Mouse (Mus musculus) heart, embryonic 12.5 days (tissue): Measurements from ENCODE around the gene Cntnap4. TPM values are rescaled to one million over a fixed set of nuclear protein-coding genes. Genes with fewer than 3 reads are reported as not detected.
"Not testable (repeated sequence)": the region's sequence is repeated elsewhere in the genome, so short reads cannot be mapped to it uniquely, and the experiment has no call there.

ENCODE experiments used
- ATAC-seq: fragments of 200-750 bp; cut with Nextera tagmentation; 2 replicates; pipeline ENCODE4 v1.8.0; 2017; ENCODE audit warnings: moderate TSS enrichment, moderate library complexity; ENCODE audit not compliant: insufficient number of reproducible peaks, low FRiP score
- H3K27ac ChIP-seq: fragments of 300-500 bp; sonication (generic); 2 replicates; pipeline ENCODE4 v1.5.1; 2016; ENCODE audit warnings: mild to moderate bottlenecking, moderate library complexity; ENCODE audit not compliant: poor library complexity, severe bottlenecking
- H3K27me3 ChIP-seq: fragments of 300-500 bp; sonication (generic); replicated peaks from 2 replicates; pipeline ENCODE4 v1.6.1; 2016; ENCODE audit warnings: mild to moderate bottlenecking, moderate library complexity
- H3K36me3 ChIP-seq: fragments of 300-500 bp; sonication (generic); 2 replicates; pipeline ENCODE4 v1.6.1; 2016; ENCODE audit warnings: mild to moderate bottlenecking, moderate library complexity
- H3K4me1 ChIP-seq: fragments of 300-500 bp; sonication (generic); replicated peaks from 2 replicates; pipeline ENCODE4 v1.6.1; 2016; ENCODE audit warnings: mild to moderate bottlenecking
- H3K4me2 ChIP-seq: fragments of 300-500 bp; sonication (generic); 2 replicates; pipeline ENCODE4 v1.6.1; 2016; ENCODE audit warnings: mild to moderate bottlenecking, moderate library complexity
- H3K4me3 ChIP-seq: fragments of 300-500 bp; sonication (generic); 2 replicates; pipeline ENCODE4 v1.5.1; 2016; ENCODE audit warnings: mild to moderate bottlenecking
- H3K9ac ChIP-seq: fragments of 300-500 bp; sonication (generic); 2 replicates; pipeline ENCODE4 v1.6.1; 2016; ENCODE audit warnings: mild to moderate bottlenecking, moderate library complexity
- H3K9me3 ChIP-seq: fragments of 300-500 bp; sonication (generic); replicated peaks from 2 replicates; pipeline ENCODE4 v1.6.1; 2016; ENCODE audit warnings: mild to moderate bottlenecking, moderate library complexity
- WGBS: fragments of 180-500 bp; shearing (Covaris S2); methylation state at CpG from one replicate; pipeline ENCODE4 v1.1.7; 2016; 5-methylcytosine and 5-hydroxymethylcytosine counted together
- polyA plus RNA-seq: library from polyadenylated mRNA; unstranded; fragments of >200 nt; fragmentation: Nextera tagmentation; extraction: Ambion mirVana; gene quantifications from 2 replicates; pipeline ENCODE4 v1.2.1, GENCODE M21; 2016

The Cntnap4 gene
- polyA plus RNA-seq, 1 experiment from 2014 or later: 0.04 TPM

DNA sequence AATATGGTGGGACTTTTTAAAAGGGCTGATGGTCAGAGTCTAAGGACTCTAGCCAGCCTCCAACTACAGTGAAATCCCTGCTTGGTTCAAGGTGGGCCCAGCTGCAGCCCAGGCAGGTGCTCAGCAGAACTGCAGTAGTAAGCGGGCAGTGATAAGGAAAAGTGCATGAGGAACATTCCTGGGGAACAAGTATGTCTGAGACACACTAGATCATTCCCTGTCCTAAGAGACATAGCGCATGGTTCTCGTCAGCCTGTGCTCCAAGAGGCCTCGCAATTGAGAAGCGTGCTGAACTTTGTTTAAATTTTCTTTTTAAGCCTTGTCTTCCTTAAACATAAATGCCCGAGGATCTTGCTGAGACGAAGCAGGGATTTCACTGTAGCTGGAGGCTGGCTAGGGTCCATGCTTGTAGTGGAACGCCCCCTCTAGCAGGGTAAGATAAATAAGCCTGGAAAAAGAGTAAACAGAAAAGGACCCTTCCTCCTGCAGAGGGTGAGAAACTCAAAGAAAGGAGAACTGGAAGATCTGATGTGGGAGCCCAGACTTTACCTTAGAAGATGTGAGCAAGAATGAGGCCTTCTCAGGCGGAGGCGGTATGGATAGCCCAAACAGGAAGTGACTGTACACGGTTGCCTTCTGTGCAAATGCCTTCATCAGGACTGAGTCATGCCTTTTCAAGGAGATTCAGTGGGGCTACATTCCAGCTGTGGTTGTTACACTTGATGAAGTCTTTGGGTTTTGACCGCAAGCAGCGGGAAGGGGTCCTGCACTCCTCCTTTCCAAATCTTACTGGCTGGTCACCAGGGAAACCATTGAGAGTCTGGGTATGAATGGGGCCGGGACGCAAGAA, 161.0 kb downstream of the Cntnap4 start:
- H3K27ac ChIP-seq: no peak overlapping the region
- no peak for ATAC-seq
- H3K36me3 ChIP-seq: no peaks in the 10 kb centered on the region
- H3K4me3 ChIP-seq: no peak overlapping the region
- no peaks in the 10 kb centered on the region for H3K27me3 ChIP-seq
- 81% methylated on average over 15 of the region's 15 CpGs for WGBS
- no peak overlapping the region for H3K4me2 ChIP-seq
- no peak overlapping the region for H3K9ac ChIP-seq
- no peaks in the 10 kb centered on the region for H3K9me3 ChIP-seq
- no peaks in the 10 kb centered on the region for H3K4me1 ChIP-seq

DNA sequence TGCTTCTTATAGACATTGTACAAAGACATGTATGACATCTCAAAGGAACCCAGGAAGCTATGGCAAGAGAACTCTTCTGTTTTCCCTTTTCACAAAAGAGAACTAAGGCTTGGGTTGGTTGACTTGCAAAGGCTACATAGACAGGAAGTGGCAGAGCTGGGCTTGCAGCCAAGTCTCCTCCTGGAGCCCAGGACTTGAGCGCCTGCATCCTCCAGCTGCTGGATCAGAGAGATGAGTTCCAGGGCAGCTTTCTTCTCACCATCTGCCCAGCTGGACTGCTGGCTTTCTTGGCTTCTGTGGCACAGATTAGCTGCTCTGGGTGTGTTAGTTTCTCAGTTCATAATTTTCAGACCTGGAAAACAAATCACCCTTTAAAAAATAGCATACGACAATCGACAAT, 165.7 kb downstream of the Cntnap4 start:
- Histone ChIP-seq H3K9ac (no peak overlapping the region), H3K4me2 (no peak overlapping the region), H3K27ac (no peak overlapping the region), H3K27me3 (no peaks in the 10 kb centered on the region), H3K4me3 (no peak overlapping the region), H3K36me3 (no peaks in the 10 kb centered on the region), H3K9me3 (no peaks in the 10 kb centered on the region), H3K4me1 (no peaks in the 10 kb centered on the region)
- no peak for ATAC-seq
- 74% methylated on average over 3 of the region's 3 CpGs for WGBS

DNA sequence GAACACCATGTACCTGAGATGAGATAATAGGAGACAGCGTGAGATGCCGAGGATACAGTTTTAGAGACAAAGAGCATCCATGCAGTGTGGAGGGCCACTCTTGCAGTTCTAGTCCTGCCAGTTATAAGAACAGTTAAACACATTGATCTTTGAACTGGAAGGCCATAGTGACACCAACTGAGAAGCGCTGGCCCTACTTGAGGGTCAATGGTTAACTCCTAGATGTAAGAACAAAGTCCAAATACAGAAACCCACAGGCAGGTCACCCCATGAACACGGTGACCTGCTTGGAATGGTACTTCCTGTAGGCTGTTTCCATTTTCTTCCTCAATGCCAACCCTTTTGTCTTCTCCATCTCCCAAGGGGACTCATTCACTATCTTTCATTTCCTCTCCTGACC, 173.5 kb downstream of the Cntnap4 start:
- no peaks in the 10 kb centered on the region for H3K36me3 ChIP-seq
- H3K27me3 ChIP-seq: no peaks in the 10 kb centered on the region
- no peak overlapping the region for H3K9ac ChIP-seq
- H3K27ac ChIP-seq: no peak overlapping the region
- WGBS: 80% methylated on average over 4 of the region's 4 CpGs
- no peak overlapping the region for H3K4me3 ChIP-seq
- no peak overlapping the region for H3K4me2 ChIP-seq
- no peaks in the 10 kb centered on the region for H3K4me1 ChIP-seq
- H3K9me3 ChIP-seq: no peaks in the 10 kb centered on the region
- ATAC-seq: no peak

DNA sequence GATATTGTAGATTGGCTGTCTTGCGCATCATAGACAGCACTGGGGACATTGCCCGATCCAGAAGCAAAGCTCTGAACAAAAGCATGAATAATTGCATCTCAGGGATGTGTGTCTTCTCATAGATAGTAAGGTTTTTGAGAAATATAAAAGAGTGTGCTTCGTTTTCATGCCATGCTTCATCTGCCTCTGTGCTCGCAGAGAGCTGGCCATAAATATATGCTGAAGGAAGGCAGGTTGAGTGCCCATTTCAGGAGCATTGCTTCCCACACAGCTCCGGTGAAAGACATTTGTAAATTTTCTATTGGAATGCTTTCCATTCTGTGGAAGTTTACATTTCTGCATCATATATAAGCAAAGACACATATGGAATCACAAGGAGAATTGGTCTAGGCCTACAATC, 177.5 kb downstream of the Cntnap4 start:
- ATAC-seq: no peak

GRCm38 (mm10) chr8:112755171-112755570, 185.3 kb downstream of the Cntnap4 start:
- no peak overlapping the region for H3K4me3 ChIP-seq
- no peaks in the 10 kb centered on the region for H3K36me3 ChIP-seq
- H3K27ac ChIP-seq: no peak overlapping the region
- H3K4me1 ChIP-seq: no peaks in the 10 kb centered on the region
- H3K9ac ChIP-seq: no peak overlapping the region
- H3K27me3 ChIP-seq: no peaks in the 10 kb centered on the region
- H3K9me3 ChIP-seq: no peaks in the 10 kb centered on the region
- no peak overlapping the region for H3K4me2 ChIP-seq
- 90% methylated on average over 4 of the region's 4 CpGs for WGBS
- ATAC-seq: no peak

More for the DNA sequence above, 177.5 kb downstream of the Cntnap4 start:
- 80% methylated on average over 5 of the region's 5 CpGs for WGBS
- Histone ChIP-seq H3K9me3 (no peaks in the 10 kb centered on the region), H3K27me3 (no peaks in the 10 kb centered on the region), H3K36me3 (no peaks in the 10 kb centered on the region), H3K9ac (no peak overlapping the region), H3K4me2 (no peak overlapping the region), H3K27ac (no peak overlapping the region), H3K4me1 (no peaks in the 10 kb centered on the region), H3K4me3 (no peak overlapping the region)

DNA sequence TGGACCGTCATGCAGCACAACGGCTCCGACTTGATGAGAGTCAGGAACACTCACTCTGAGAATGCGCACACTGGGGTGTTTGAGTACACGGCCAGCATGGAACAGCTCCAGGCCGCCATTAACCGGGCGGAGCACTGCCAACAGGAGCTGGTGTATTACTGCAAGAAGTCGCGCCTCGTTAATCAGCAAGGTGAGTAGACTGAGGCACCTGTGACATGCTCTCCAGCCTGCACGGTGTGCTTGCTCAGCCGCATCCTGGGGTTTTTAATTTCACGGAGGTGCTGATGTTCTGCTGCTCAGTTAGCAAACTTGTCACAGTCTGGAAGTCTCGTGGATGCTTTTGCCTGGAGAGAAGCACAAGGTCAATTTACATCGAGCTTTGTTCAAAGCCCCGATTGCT, 233.2 kb downstream of the Cntnap4 start:
- WGBS: 87% methylated on average over 17 of the region's 17 CpGs

GRCm38 (mm10) chr8:112809382-112809781, 239.5 kb downstream of the Cntnap4 start:
- Histone ChIP-seq H3K27me3 (no peaks in the 10 kb centered on the region), H3K27ac (no peak overlapping the region), H3K9ac (no peak overlapping the region), H3K36me3 (no peaks in the 10 kb centered on the region), H3K4me3 (no peak overlapping the region), H3K4me1 (no peaks in the 10 kb centered on the region), H3K4me2 (no peak overlapping the region), H3K9me3 (no peaks in the 10 kb centered on the region)
- 61% methylated on average over 6 of the region's 6 CpGs for WGBS
- no peak for ATAC-seq

More for the DNA sequence above, 233.2 kb downstream of the Cntnap4 start:
- Histone ChIP-seq H3K4me1 (no peaks in the 10 kb centered on the region), H3K4me2 (no peak overlapping the region), H3K9me3 (peaks cover 4% of the 10 kb centered on the region; the same call in 1 of the 2 replicates), H3K27me3 (no peaks in the 10 kb centered on the region), H3K27ac (no peak overlapping the region), H3K9ac (no peak overlapping the region), H3K4me3 (no peak overlapping the region), H3K36me3 (no peaks in the 10 kb centered on the region)
- ATAC-seq: no peak

DNA sequence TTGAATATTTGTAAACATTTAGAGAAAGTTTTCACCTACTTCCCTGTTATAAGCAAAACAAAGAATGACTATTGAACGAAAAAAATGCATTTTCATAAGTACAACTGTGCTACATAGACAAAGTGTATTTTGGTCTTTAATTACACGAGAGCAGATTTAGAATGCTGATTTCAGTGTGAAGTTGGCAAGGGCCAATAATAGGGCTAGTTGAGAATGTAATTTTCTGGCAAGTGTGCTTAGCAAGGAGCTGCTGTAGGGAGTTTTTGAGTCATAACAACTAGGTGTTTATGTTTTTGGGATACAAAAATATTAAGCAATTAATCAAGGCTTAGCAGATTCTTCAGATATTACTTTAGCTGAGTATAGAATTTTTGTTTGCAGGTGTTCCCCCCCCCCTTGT, 271.2 kb downstream of the Cntnap4 start:
- ATAC-seq: no peak
- no peak overlapping the region for H3K4me2 ChIP-seq

GRCm38 (mm10) chr8:112849541-112849940, 279.7 kb downstream of the Cntnap4 start:
- H3K4me1 ChIP-seq, H3K27ac ChIP-seq, ATAC-seq, H3K9ac ChIP-seq, H3K27me3 ChIP-seq, H3K36me3 ChIP-seq, H3K9me3 ChIP-seq, H3K4me3 ChIP-seq, H3K4me2 ChIP-seq: not testable (repeated sequence)
- 72% methylated on average over 1 of the region's 1 CpGs for WGBS

More for the DNA sequence above, 271.2 kb downstream of the Cntnap4 start:
- whole genome bisulfite sequencing: 71% methylated on average over 2 of the region's 2 CpGs
- Histone ChIP-seq H3K27ac (no peak overlapping the region), H3K9ac (no peak overlapping the region), H3K9me3 (no peaks in the 10 kb centered on the region), H3K36me3 (no peaks in the 10 kb centered on the region), H3K4me3 (no peak overlapping the region), H3K27me3 (no peaks in the 10 kb centered on the region), H3K4me1 (no peaks in the 10 kb centered on the region)

DNA sequence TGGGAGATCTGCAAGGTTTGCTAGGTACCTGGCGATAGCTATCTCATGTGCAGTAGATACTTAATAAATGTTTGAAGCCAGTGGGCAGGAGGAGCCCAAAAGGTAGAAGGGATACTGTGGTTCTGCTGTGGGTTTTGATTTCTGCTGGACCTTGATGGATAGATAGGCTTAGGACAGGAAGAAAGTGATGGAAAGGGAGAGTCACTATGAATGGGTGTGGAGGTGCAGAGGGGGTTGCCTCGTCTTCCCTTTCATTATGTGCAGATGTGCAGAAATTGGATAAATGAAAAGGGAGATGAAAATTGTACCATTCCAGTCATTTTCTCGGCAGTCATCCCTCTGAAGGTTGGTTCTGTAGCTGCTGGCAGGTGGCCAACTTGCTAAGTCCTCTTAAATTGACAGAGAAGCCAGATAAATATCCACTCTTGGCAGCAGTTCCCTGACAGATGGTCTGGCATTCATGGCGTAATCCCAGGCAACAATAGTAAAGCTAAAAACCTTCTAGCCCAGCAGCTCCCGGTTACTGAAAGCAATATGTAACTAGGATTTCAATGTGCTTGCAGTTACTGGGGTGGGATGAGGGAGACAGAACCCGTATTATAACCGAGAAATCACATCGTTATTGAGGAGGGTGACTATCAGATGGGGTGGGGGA, 336.7 kb downstream of the Cntnap4 start:
- Histone ChIP-seq H3K9me3 (no peaks in the 10 kb centered on the region), H3K27ac (no peak overlapping the region), H3K4me2 (no peak overlapping the region), H3K4me3 (no peak overlapping the region), H3K4me1 (peaks cover 7% of the 10 kb centered on the region), H3K36me3 (no peaks in the 10 kb centered on the region), H3K27me3 (no peaks in the 10 kb centered on the region), H3K9ac (no peak overlapping the region)
- ATAC-seq: no peak
- 47% methylated on average over 8 of the region's 8 CpGs for WGBS

GRCm38 (mm10) chr8:112909527-112909926, 339.7 kb downstream of the Cntnap4 start:
- no peak overlapping the region for H3K4me2 ChIP-seq
- ATAC-seq: no peak
- H3K27ac ChIP-seq: no peak overlapping the region
- H3K27me3 ChIP-seq: no peaks in the 10 kb centered on the region
- H3K4me3 ChIP-seq: no peak overlapping the region
- 48% methylated on average over 5 of the region's 5 CpGs for WGBS
- H3K36me3 ChIP-seq: no peaks in the 10 kb centered on the region
- H3K9ac ChIP-seq: no peak overlapping the region
- peaks cover 7% of the 10 kb centered on the region for H3K4me1 ChIP-seq
- no peaks in the 10 kb centered on the region; the same call in 1 of the 2 replicates for H3K9me3 ChIP-seq
